Mouse (Mus musculus) embryonic facial prominence, embryonic 10.5 days (tissue): ENCODE results near the gene Ppfibp1. TPM values are rescaled to one million over a fixed set of nuclear protein-coding genes. Genes with fewer than 3 reads are reported as not detected.

Source experiments
- DNase-seq: peaks from one replicate; pipeline ENCODE4 v3.0.0-alpha.2; 2017; ENCODE audit warnings: low spot score
- H3K27ac ChIP-seq: fragments of 300-500 bp; sonication (generic); replicated peaks from 2 replicates; pipeline ENCODE4 v1.5.1; 2016; ENCODE audit warnings: mild to moderate bottlenecking
- H3K27me3 ChIP-seq: fragments of 300-500 bp; sonication (generic); replicated peaks from 2 replicates; pipeline ENCODE4 v1.6.1; 2016; ENCODE audit warnings: low read depth, mild to moderate bottlenecking; ENCODE audit not compliant: poor library complexity, severe bottlenecking
- H3K36me3 ChIP-seq: fragments of 300-500 bp; sonication (generic); replicated peaks from 2 replicates; pipeline ENCODE4 v1.6.1; 2016; ENCODE audit warnings: mild to moderate bottlenecking, moderate library complexity
- H3K4me1 ChIP-seq: fragments of 300-500 bp; sonication (generic); 2 replicates; pipeline ENCODE4 v1.6.1; 2016
- H3K4me3 ChIP-seq: fragments of 300-500 bp; sonication (generic); 2 replicates; pipeline ENCODE4 v1.5.1; 2016; ENCODE audit warnings: mild to moderate bottlenecking, moderate library complexity
- H3K9me3 ChIP-seq: fragments of 300-500 bp; sonication (generic); 2 replicates; pipeline ENCODE4 v1.6.1; 2016; ENCODE audit warnings: mild to moderate bottlenecking
- WGBS: fragments of 180-500 bp; shearing (Covaris S2); methylation state at CpG from one replicate; pipeline ENCODE4 v1.1.7; 2016; 5-methylcytosine and 5-hydroxymethylcytosine counted together
- polyA plus RNA-seq: library from polyadenylated mRNA; unstranded; fragments of >200 nt; fragmentation: Nextera tagmentation; extraction: Ambion mirVana; gene quantifications from 2 replicates; pipeline ENCODE4 v1.2.1, GENCODE M21; 2016

Gene Ppfibp1
- polyA plus RNA-seq, 1 experiment from 2014 or later, result 38.1 TPM

GRCm38 (mm10) chr6:146995878-146996277 lies 107.6 kb downstream of the Ppfibp1 start:
- Histone ChIP-seq H3K9me3 (no peaks in the 10 kb centered on the region), H3K36me3 (peaks cover 33% of the 10 kb centered on the region), H3K4me3 (no peak overlapping the region), H3K4me1 (no peaks in the 10 kb centered on the region), H3K27ac (no peak overlapping the region), H3K27me3 (no peaks in the 10 kb centered on the region)
- no peak for DNase-seq
- 90% methylated on average over 6 of the region's 6 CpGs for WGBS

- 89% methylated on average over 6 of the region's 6 CpGs for WGBS
- no peak for DNase-seq
- no peaks in the 10 kb centered on the region for H3K27me3 ChIP-seq
- no peak overlapping the region for H3K4me3 ChIP-seq
- no peaks in the 10 kb centered on the region for H3K4me1 ChIP-seq
- H3K36me3 ChIP-seq, result peaks cover 38% of the 10 kb centered on the region
- no peak overlapping the region for H3K27ac ChIP-seq
- no peaks in the 10 kb centered on the region for H3K9me3 ChIP-seq
Observed at GRCm38 (mm10) chr6:146997006-146997405, 108.7 kb downstream of the Ppfibp1 start.

- 90% methylated on average over 4 of the region's 4 CpGs for WGBS
Observed at GRCm38 (mm10) chr6:146998710-146999109, 110.4 kb downstream of the Ppfibp1 start.

GRCm38 (mm10) chr6:146999302-146999701 lies 111.0 kb downstream of the Ppfibp1 start:
- H3K9me3 ChIP-seq, result no peaks in the 10 kb centered on the region
- H3K27me3 ChIP-seq, result no peaks in the 10 kb centered on the region
- H3K4me1 ChIP-seq, result no peaks in the 10 kb centered on the region
- peaks cover 45% of the 10 kb centered on the region for H3K36me3 ChIP-seq
- WGBS, result 91% methylated on average over 9 of the region's 9 CpGs
- H3K27ac ChIP-seq, result no peak overlapping the region
- no peak overlapping the region for H3K4me3 ChIP-seq
- DNase-seq, result no peak

More at GRCm38 (mm10) chr6:146998710-146999109, 110.4 kb downstream of the Ppfibp1 start:
- H3K36me3 ChIP-seq, result peaks cover 45% of the 10 kb centered on the region
- H3K27me3 ChIP-seq, result no peaks in the 10 kb centered on the region
- no peak for DNase-seq
- H3K9me3 ChIP-seq, result no peaks in the 10 kb centered on the region
- H3K27ac ChIP-seq, result no peak overlapping the region
- no peak overlapping the region for H3K4me3 ChIP-seq
- H3K4me1 ChIP-seq, result no peaks in the 10 kb centered on the region

GRCm38 (mm10) chr6:146999755-147000154 lies 111.5 kb downstream of the Ppfibp1 start:
- Histone ChIP-seq H3K4me1 (no peaks in the 10 kb centered on the region), H3K27ac (no peak overlapping the region), H3K4me3 (no peak overlapping the region), H3K9me3 (no peaks in the 10 kb centered on the region), H3K27me3 (no peaks in the 10 kb centered on the region), H3K36me3 (peaks cover 45% of the 10 kb centered on the region)
- WGBS, result 90% methylated on average over 2 of the region's 2 CpGs
- no peak for DNase-seq

GRCm38 (mm10) chr6:147008148-147008547 lies 119.9 kb downstream of the Ppfibp1 start:
- WGBS, result 58% methylated on average over 3 of the region's 3 CpGs
- Histone ChIP-seq H3K4me3 (no peak overlapping the region), H3K4me1 (no peaks in the 10 kb centered on the region), H3K27ac (no peak overlapping the region), H3K9me3 (no peaks in the 10 kb centered on the region), H3K36me3 (peaks cover 24% of the 10 kb centered on the region), H3K27me3 (no peaks in the 10 kb centered on the region)
- peak; percentile 59 for DNase-seq

GRCm38 (mm10) chr6:147010358-147010757 lies 122.1 kb downstream of the Ppfibp1 start:
- Histone ChIP-seq H3K9me3 (no peaks in the 10 kb centered on the region), H3K27ac (no peak overlapping the region), H3K36me3 (peaks cover 28% of the 10 kb centered on the region), H3K4me1 (no peaks in the 10 kb centered on the region), H3K4me3 (no peak overlapping the region), H3K27me3 (no peaks in the 10 kb centered on the region)
- 89% methylated on average over 6 of the region's 6 CpGs for WGBS
- DNase-seq, result no peak

- Histone ChIP-seq H3K27me3 (no peaks in the 10 kb centered on the region), H3K27ac (no peak overlapping the region), H3K4me1 (no peaks in the 10 kb centered on the region), H3K4me3 (no peak overlapping the region), H3K9me3 (no peaks in the 10 kb centered on the region), H3K36me3 (peaks cover 25% of the 10 kb centered on the region)
- 91% methylated on average over 15 of the region's 15 CpGs for WGBS
- DNase-seq, result no peak
Observed at GRCm38 (mm10) chr6:147010811-147011520, 122.7 kb downstream of the Ppfibp1 start.

- Histone ChIP-seq H3K4me3 (no peak overlapping the region), H3K27ac (no peak overlapping the region; the same call in 1 of the 2 replicates), H3K27me3 (no peaks in the 10 kb centered on the region), H3K9me3 (no peaks in the 10 kb centered on the region), H3K4me1 (no peaks in the 10 kb centered on the region), H3K36me3 (peaks cover 29% of the 10 kb centered on the region)
- WGBS, result 77% methylated on average over 6 of the region's 6 CpGs
- DNase-seq, result no peak
Observed at GRCm38 (mm10) chr6:147011555-147011954, 123.3 kb downstream of the Ppfibp1 start.

GRCm38 (mm10) chr6:147011977-147012376 lies 123.7 kb downstream of the Ppfibp1 start:
- peaks cover 29% of the 10 kb centered on the region; the same call in 1 of the 2 replicates for H3K36me3 ChIP-seq

GRCm38 (mm10) chr6:147013546-147013945 lies 125.3 kb downstream of the Ppfibp1 start:
- DNase-seq, result no peak
- Histone ChIP-seq H3K27ac (no peak overlapping the region), H3K27me3 (no peaks in the 10 kb centered on the region), H3K4me1 (no peaks in the 10 kb centered on the region), H3K9me3 (no peaks in the 10 kb centered on the region), H3K4me3 (no peak overlapping the region), H3K36me3 (peaks cover 27% of the 10 kb centered on the region; the same call in 1 of the 2 replicates)
- 83% methylated on average over 1 of the region's 1 CpGs for WGBS

More at GRCm38 (mm10) chr6:147011977-147012376, 123.7 kb downstream of the Ppfibp1 start:
- no peaks in the 10 kb centered on the region for H3K9me3 ChIP-seq
- 81% methylated on average over 6 of the region's 6 CpGs for WGBS
- no peak for DNase-seq
- no peaks in the 10 kb centered on the region for H3K4me1 ChIP-seq
- H3K27me3 ChIP-seq, result no peaks in the 10 kb centered on the region
- H3K4me3 ChIP-seq, result no peak overlapping the region
- no peak overlapping the region for H3K27ac ChIP-seq

GRCm38 (mm10) chr6:147017906-147018305 lies 129.6 kb downstream of the Ppfibp1 start:
- Histone ChIP-seq H3K4me1 (no peaks in the 10 kb centered on the region), H3K36me3 (peaks cover 51% of the 10 kb centered on the region), H3K27ac (no peak overlapping the region), H3K4me3 (no peak overlapping the region), H3K9me3 (no peaks in the 10 kb centered on the region), H3K27me3 (no peaks in the 10 kb centered on the region)
- DNase-seq, result no peak
- WGBS, result 89% methylated on average over 4 of the region's 4 CpGs

- H3K9me3 ChIP-seq, result no peaks in the 10 kb centered on the region
- 89% methylated on average over 5 of the region's 5 CpGs for WGBS
- no peaks in the 10 kb centered on the region for H3K27me3 ChIP-seq
- peaks cover 53% of the 10 kb centered on the region for H3K36me3 ChIP-seq
- no peak overlapping the region for H3K4me3 ChIP-seq
- H3K4me1 ChIP-seq, result no peaks in the 10 kb centered on the region
- H3K27ac ChIP-seq, result no peak overlapping the region
- DNase-seq, result no peak
Observed at GRCm38 (mm10) chr6:147018364-147018763, 130.1 kb downstream of the Ppfibp1 start.
